In genomic region chr12:112670718-112671393, GRCm38 (mm10) we compare ENCODE assay signal across 8 mouse cellular contexts. TPM values are rescaled to one million over a fixed set of nuclear protein-coding genes. Genes with fewer than 3 reads are reported as not detected.
DNase-seq lines count a peak whose midpoint lies in the region; ATAC-seq and TF ChIP-seq lines count a peak whose summit lies in the region.

No protein-coding gene starts in this region.

- 38% methylated on average over 9 of the region's 9 CpGs for WGBS in heart, embryonic 10.5 days

- TF ChIP-seq CTCF in G1E (IDR thresholded peaks at IDR 0.05; ENCODE audit: low read depth, low read length): no peak

- H3K27me3 ChIP-seq in G1E (ENCODE audit: insufficient read depth, low read length): no peaks in the 10 kb centered on the region
- H3K27me3 ChIP-seq in heart, embryonic 10.5 days (ENCODE audit: insufficient read depth, poor library complexity, severe bottlenecking): no peaks in the 10 kb centered on the region

- peaks cover 84% of the 10 kb centered on the region for H3K4me1 ChIP-seq in G1E (ENCODE audit: insufficient read depth, low read depth, low read length)
- peaks cover 86% of the 10 kb centered on the region for H3K4me1 ChIP-seq in heart, embryonic 10.5 days

- no peaks in the 10 kb centered on the region for H3K9me3 ChIP-seq in G1E (replicated peaks)
- H3K9me3 ChIP-seq in heart, embryonic 10.5 days: no peaks in the 10 kb centered on the region

- H3K4me3 ChIP-seq in G1E (ENCODE audit: low read depth, low read length): peak overlapping the region; percentile 80; the same call in 1 of the 2 replicates
- peak overlapping the region; percentile 98 for H3K4me3 ChIP-seq in heart, embryonic 10.5 days

- no peak for ATAC-seq in G1E (ENCODE audit: extremely low read depth, insufficient number of reproducible peaks, low FRiP score, poor library complexity, severe bottlenecking)

- peaks cover 69% of the 10 kb centered on the region for H3K36me3 ChIP-seq in G1E (replicated peaks)
- H3K36me3 ChIP-seq in heart, embryonic 10.5 days: peaks cover 55% of the 10 kb centered on the region

- H3K27ac ChIP-seq in heart, embryonic 10.5 days: peak overlapping the region; percentile 100

- DNase-seq in G1E (ENCODE audit: low spot score): peak; percentile 58
- peak; percentile 90 for DNase-seq in adrenal gland, postnatal 10 days
- no peak for DNase-seq in heart, embryonic 10.5 days (ENCODE audit: low spot score)
- DNase-seq in kidney, postnatal 14 days: peak; percentile 33
- DNase-seq in retina, embryonic 14.5 days (ENCODE audit: low spot score): peak; percentile 72
- no peak for DNase-seq in spleen, postnatal 36 days (ENCODE audit: low spot score in 2 of 2)
- DNase-seq in layer of hippocampus, postnatal 10 days (ENCODE audit: low spot score in 2 of 2): no peak
- DNase-seq in urinary bladder, postnatal 25 days (ENCODE audit: low spot score): no peak

RNA-seq across cellular contexts. Expression of gene Akt1, which starts 3.8 kb away (rescaled TPM):
- total RNA-seq in G1E (2014; fragmentation: Nextera tagmentation) (150 and 168 TPM in 2 replicates), G1E (2017) (121 and 131 TPM in 2 replicates)
- polyA plus RNA-seq in G1E (2012): 461 and 512 TPM in 2 replicates
- total RNA-seq in adrenal gland, postnatal 10 days (2021): 100 to 1,000 TPM; 210 to 252 TPM
- polyA plus RNA-seq in heart, embryonic 10.5 days (2016; fragmentation: Nextera tagmentation; extraction: Ambion mirVana): 57.1 and 82.0 TPM in 2 replicates
- 100 to 1,000 TPM; 182 to 185 TPM for total RNA-seq in layer of hippocampus, postnatal 10 days (2021)

RNA-seq across cellular contexts. Expression of gene Zbtb42, which starts 7.8 kb away (rescaled TPM):
- total RNA-seq in G1E (2014; fragmentation: Nextera tagmentation) (0.98 TPM in 1 of 2 replicates, not detected in the other), G1E (2017) (0.17 and 0.33 TPM in 2 replicates)
- 0.53 and 0.80 TPM in 2 replicates for polyA plus RNA-seq in G1E (2012)
- total RNA-seq in adrenal gland, postnatal 10 days (2021): 1 to 10 TPM; 3.9 to 5.5 TPM
- polyA plus RNA-seq in heart, embryonic 10.5 days (2016; fragmentation: Nextera tagmentation; extraction: Ambion mirVana): 3.9 and 4.3 TPM in 2 replicates
- under 1 TPM; 0.33 to 0.80 TPM for total RNA-seq in layer of hippocampus, postnatal 10 days (2021)

RNA-seq across cellular contexts. Expression of gene Siva1, which starts 26.4 kb away (rescaled TPM):
- total RNA-seq in G1E (2014; fragmentation: Nextera tagmentation) (60.7 and 75.5 TPM in 2 replicates), G1E (2017) (205 and 214 TPM in 2 replicates)
- 94.5 and 98.9 TPM in 2 replicates for polyA plus RNA-seq in G1E (2012)
- 10 to 100 TPM; 35.9 to 46.7 TPM for total RNA-seq in adrenal gland, postnatal 10 days (2021)
- polyA plus RNA-seq in heart, embryonic 10.5 days (2016; fragmentation: Nextera tagmentation; extraction: Ambion mirVana): 175 and 207 TPM in 2 replicates
- 10 to 100 TPM; 17.0 to 19.5 TPM for total RNA-seq in layer of hippocampus, postnatal 10 days (2021)

RNA-seq across cellular contexts. Expression of gene Cep170b, which starts 49.4 kb away (rescaled TPM):
- not detected in 2 replicates for total RNA-seq in G1E (2014; fragmentation: Nextera tagmentation)
- 0.29 and 0.87 TPM in 2 replicates for total RNA-seq in G1E (2017)
- polyA plus RNA-seq in G1E (2012): not detected in 2 replicates
- 10 to 100 TPM; 28.8 to 29.6 TPM for total RNA-seq in adrenal gland, postnatal 10 days (2021)
- 3.9 and 6.6 TPM in 2 replicates for polyA plus RNA-seq in heart, embryonic 10.5 days (2016; fragmentation: Nextera tagmentation; extraction: Ambion mirVana)
- 100 to 1,000 TPM; 180 to 199 TPM for total RNA-seq in layer of hippocampus, postnatal 10 days (2021)

RNA-seq across cellular contexts. Expression of gene Adssl1, which starts 51.0 kb away (rescaled TPM):
- not detected in 2 replicates for total RNA-seq in G1E (2014; fragmentation: Nextera tagmentation)
- 0.06 TPM in 1 of 2 replicates, not detected in the other for total RNA-seq in G1E (2017)
- polyA plus RNA-seq in G1E (2012): 0.05 TPM in 1 of 2 replicates, not detected in the other
- 10 to 100 TPM; 42.9 to 72.4 TPM for total RNA-seq in adrenal gland, postnatal 10 days (2021)
- 57.2 and 99.3 TPM in 2 replicates for polyA plus RNA-seq in heart, embryonic 10.5 days (2016; fragmentation: Nextera tagmentation; extraction: Ambion mirVana)
- total RNA-seq in layer of hippocampus, postnatal 10 days (2021): 1 to 10 TPM; 2.1 to 2.4 TPM

Comparison
In these comparisons a context has a peak if more than half of its experiments do, and no peak if none do; other contexts are left out.
1. DNase-seq: peak in G1E (single experiment), adrenal gland, postnatal 10 days (single experiment), kidney, postnatal 14 days (single experiment) and retina, embryonic 14.5 days (single experiment); none in heart, embryonic 10.5 days (single experiment), spleen, postnatal 36 days (0 of 2), layer of hippocampus, postnatal 10 days (0 of 2) and urinary bladder, postnatal 25 days (single experiment).